Mouse (Mus musculus): ENCODE data around the gene Kank1. TPM values are rescaled to one million over a fixed set of nuclear protein-coding genes. Genes with fewer than 3 reads are reported as not detected.

The Kank1 gene
- polyA plus RNA-seq, 1 experiment from 2014 or later: 23.0 TPM

DNA sequence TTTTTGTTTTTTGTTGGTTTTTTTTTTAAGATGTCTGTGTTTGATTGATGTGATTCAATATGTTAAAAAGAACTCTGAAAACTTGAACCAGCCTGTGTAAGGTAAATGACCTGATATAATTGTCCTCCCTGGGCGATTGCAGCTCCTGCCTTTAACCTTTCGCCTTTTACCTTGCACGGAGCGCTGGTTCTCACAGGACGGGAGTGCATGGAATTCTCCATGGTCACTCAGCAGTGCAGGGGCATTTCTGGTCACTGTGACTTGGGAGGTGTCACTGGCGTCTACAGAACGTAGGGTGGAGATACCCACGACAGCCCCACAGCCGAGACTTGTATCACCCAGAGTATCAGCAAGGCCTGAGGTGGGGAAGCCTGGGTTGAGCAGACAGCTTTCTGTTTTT lies 34.8 kb downstream of the Kank1 start:
- WGBS: 40% methylated on average over 9 of the region's 9 CpGs
- Histone ChIP-seq H3K27ac (ENCODE audit: low read depth, low read length) (no peak overlapping the region), H3K4me1 (ENCODE audit: control insufficient read depth, insufficient read depth, low read length) (peaks cover 8% of the 10 kb centered on the region; the same call in 1 of the 2 replicates), H3K27me3 (ENCODE audit: control insufficient read depth, insufficient read depth, low read length) (no peaks in the 10 kb centered on the region), H3K9me3 (ENCODE audit: control insufficient read depth, low read length) (0 out of 2 replicates have a peak, but pooled peaks cover 3% of the 10 kb centered on the region), H3K4me3 (ENCODE audit: low read length) (no peak overlapping the region), H3K9ac (ENCODE audit: low read depth, low read length) (no peak overlapping the region), H3K36me3 (ENCODE audit: control insufficient read depth, insufficient read depth, low read length) (no peaks in the 10 kb centered on the region), H3K4me2 (replicated peaks; ENCODE audit: low read depth, low read length) (no peak overlapping the region)
- no peak for ATAC-seq (ENCODE audit: low FRiP score, low TSS enrichment)

DNA sequence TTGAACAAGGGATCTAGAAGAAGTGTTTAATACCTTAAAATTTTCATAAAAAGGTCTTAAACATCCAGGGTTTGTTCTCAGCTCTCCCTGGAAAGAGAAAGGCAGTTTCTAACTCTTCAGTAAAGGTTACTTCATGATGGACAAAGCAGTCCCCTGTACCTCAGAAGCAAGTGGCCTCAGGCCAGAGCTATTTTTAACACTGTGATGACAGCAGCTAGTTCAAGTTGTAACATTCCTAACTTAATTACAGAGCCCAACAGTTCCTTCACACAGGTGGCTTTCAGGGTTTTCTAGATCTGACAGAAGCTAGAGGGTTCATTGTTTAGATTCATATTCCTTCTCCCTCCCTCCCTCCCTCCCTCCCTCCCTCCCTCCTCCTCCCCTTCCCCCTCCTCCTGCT lies 36.4 kb downstream of the Kank1 start:
- Histone ChIP-seq H3K4me2 (replicated peaks; ENCODE audit: low read depth, low read length) (no peak overlapping the region), H3K36me3 (ENCODE audit: control insufficient read depth, insufficient read depth, low read length) (no peaks in the 10 kb centered on the region), H3K9ac (ENCODE audit: low read depth, low read length) (no peak overlapping the region), H3K27me3 (ENCODE audit: control insufficient read depth, insufficient read depth, low read length) (no peaks in the 10 kb centered on the region), H3K27ac (ENCODE audit: low read depth, low read length) (no peak overlapping the region), H3K9me3 (ENCODE audit: control insufficient read depth, low read length) (0 out of 2 replicates have a peak, but pooled peaks cover 3% of the 10 kb centered on the region), H3K4me1 (ENCODE audit: control insufficient read depth, insufficient read depth, low read length) (peaks cover 15% of the 10 kb centered on the region; the same call in 1 of the 2 replicates), H3K4me3 (ENCODE audit: low read length) (no peak overlapping the region)
- no peak for ATAC-seq (ENCODE audit: low FRiP score, low TSS enrichment)

DNA sequence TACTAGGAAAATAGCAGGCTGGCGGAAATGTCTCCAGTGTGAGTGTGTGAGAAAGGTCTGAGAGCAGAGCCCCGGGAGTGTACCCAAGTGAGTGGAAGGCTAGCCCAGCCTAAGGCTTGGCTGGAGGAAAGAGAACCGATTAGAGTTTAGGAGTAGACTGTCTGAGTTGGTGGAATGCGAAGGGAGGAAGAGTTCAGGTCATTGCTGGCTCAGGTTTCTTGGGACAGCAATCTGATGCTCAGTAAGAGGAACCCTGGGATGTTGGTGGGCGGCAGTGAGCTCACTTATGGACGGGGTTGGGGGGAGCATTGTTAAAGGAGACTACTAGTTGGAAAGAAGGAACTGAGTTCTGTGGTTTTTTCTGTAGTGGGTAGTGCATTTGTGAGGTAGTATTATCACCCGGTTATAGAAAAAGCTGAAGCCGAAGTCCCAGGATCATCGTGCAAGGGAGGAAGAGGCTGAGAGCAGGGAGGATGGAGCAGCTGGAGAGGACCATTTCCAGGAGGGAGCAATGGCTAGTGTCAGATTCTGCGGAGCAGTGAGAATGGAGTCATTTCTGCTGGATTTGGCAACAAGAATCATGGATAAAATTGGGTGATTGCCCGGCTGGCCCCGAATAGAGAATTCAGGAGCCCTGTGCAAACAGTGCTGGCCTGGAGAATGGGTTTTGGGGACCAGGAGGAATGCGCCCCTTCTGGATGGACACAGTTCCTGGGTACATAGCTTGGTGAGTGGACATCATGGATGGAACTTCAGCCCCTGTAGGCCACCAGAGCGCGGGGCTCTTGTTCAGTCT lies 40.0 kb downstream of the Kank1 start:
- Histone ChIP-seq H3K36me3 (ENCODE audit: control insufficient read depth, insufficient read depth, low read length) (no peaks in the 10 kb centered on the region), H3K4me1 (ENCODE audit: control insufficient read depth, insufficient read depth, low read length) (peaks cover 15% of the 10 kb centered on the region; the same call in 1 of the 2 replicates), H3K27me3 (ENCODE audit: control insufficient read depth, insufficient read depth, low read length) (no peaks in the 10 kb centered on the region), H3K9me3 (ENCODE audit: control insufficient read depth, low read length) (no peaks in the 10 kb centered on the region), H3K4me3 (ENCODE audit: low read length) (no peak overlapping the region), H3K27ac (ENCODE audit: low read depth, low read length) (no peak overlapping the region), H3K4me2 (replicated peaks; ENCODE audit: low read depth, low read length) (no peak overlapping the region), H3K9ac (ENCODE audit: low read depth, low read length) (no peak overlapping the region)
- ATAC-seq (ENCODE audit: low FRiP score, low TSS enrichment): peak; percentile 76; the same call in 1 of the 2 replicates
- 69% methylated on average over 15 of the region's 15 CpGs for WGBS

DNA sequence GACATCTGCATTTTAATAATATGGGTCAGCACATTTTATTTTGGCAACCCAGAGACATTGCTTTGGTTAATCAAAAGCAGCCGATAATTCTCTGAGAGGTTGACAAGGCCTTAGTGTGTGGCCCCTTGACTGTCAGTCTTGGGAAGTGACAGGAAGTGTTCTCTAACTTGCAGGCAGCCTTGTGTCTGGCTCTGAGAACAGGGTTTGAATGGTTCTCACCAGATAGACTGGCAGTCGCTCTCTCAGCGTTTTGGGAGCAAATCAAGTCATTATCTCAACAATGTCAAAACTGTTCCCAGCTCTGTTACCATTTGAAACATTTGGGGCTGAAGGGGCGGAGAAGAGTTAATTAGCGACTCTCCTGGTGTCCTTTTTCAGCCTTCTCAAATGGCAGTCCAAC lies 41.0 kb downstream of the Kank1 start:
- no peaks in the 10 kb centered on the region for H3K36me3 ChIP-seq (ENCODE audit: control insufficient read depth, insufficient read depth, low read length)
- H3K4me1 ChIP-seq (ENCODE audit: control insufficient read depth, insufficient read depth, low read length): peaks cover 13% of the 10 kb centered on the region; the same call in 1 of the 2 replicates
- no peaks in the 10 kb centered on the region for H3K27me3 ChIP-seq (ENCODE audit: control insufficient read depth, insufficient read depth, low read length)
- H3K27ac ChIP-seq (ENCODE audit: low read depth, low read length): no peak overlapping the region
- WGBS: 18% methylated on average over 5 of the region's 5 CpGs
- no peak overlapping the region for H3K9ac ChIP-seq (ENCODE audit: low read depth, low read length)
- H3K9me3 ChIP-seq (ENCODE audit: control insufficient read depth, low read length): no peaks in the 10 kb centered on the region
- no peak for ATAC-seq (ENCODE audit: low FRiP score, low TSS enrichment)
- H3K4me2 ChIP-seq (replicated peaks; ENCODE audit: low read depth, low read length): no peak overlapping the region
- no peak overlapping the region for H3K4me3 ChIP-seq (ENCODE audit: low read length)

DNA sequence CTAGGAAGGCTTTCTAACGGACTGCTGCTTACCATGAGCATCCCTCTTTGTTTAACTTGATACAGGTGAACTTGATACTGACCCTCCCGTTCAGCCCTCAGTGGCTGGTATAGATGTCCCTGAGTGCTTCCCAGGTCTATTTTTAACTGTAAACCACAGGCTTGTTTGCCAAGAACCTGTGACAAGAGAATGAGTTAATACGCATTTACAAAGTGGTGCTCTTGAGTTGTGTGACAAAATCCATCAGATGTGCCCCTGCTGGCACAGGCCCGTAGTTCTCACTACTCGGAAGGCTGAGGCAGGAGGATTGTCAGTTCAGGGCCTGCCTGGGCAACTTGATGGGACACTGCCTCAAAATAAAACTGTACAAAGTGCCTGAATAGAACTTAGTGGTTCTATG lies 42.8 kb downstream of the Kank1 start:
- ATAC-seq (ENCODE audit: low FRiP score, low TSS enrichment): no peak
- WGBS: 79% methylated on average over 5 of the region's 5 CpGs
- no peaks in the 10 kb centered on the region for H3K36me3 ChIP-seq (ENCODE audit: control insufficient read depth, insufficient read depth, low read length)
- no peak overlapping the region for H3K4me3 ChIP-seq (ENCODE audit: low read length)
- no peak overlapping the region for H3K27ac ChIP-seq (ENCODE audit: low read depth, low read length)
- peaks cover 13% of the 10 kb centered on the region; the same call in 1 of the 2 replicates for H3K4me1 ChIP-seq (ENCODE audit: control insufficient read depth, insufficient read depth, low read length)
- no peak overlapping the region for H3K4me2 ChIP-seq (replicated peaks; ENCODE audit: low read depth, low read length)
- H3K9me3 ChIP-seq (ENCODE audit: control insufficient read depth, low read length): no peaks in the 10 kb centered on the region
- no peaks in the 10 kb centered on the region for H3K27me3 ChIP-seq (ENCODE audit: control insufficient read depth, insufficient read depth, low read length)
- H3K9ac ChIP-seq (ENCODE audit: low read depth, low read length): no peak overlapping the region

DNA sequence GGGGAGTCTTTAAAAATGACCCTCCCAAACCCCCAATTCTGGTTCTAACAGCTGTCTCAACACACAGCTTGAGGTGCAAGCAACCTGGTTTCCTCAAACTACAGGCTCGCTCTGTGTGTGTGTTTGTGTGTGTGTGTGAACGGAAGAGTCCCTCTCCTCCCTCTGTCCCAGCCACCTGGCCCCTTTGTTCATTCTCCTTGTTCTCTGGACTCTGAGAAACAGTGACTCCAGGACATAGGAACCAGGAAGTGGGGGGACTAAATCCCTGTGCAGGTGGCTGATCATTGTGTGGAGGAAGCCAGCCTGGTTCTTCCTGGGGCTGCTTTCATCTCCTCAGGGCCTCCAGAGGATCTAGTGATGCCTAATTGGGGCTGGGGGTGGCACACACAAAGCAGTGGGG lies 46.9 kb downstream of the Kank1 start:
- H3K4me2 ChIP-seq (replicated peaks; ENCODE audit: low read depth, low read length): no peak overlapping the region
- 74% methylated on average over 2 of the region's 2 CpGs for WGBS
- no peaks in the 10 kb centered on the region for H3K36me3 ChIP-seq (ENCODE audit: control insufficient read depth, insufficient read depth, low read length)
- H3K9ac ChIP-seq (ENCODE audit: low read depth, low read length): no peak overlapping the region
- no peak overlapping the region for H3K4me3 ChIP-seq (ENCODE audit: low read length)
- no peaks in the 10 kb centered on the region for H3K27me3 ChIP-seq (ENCODE audit: control insufficient read depth, insufficient read depth, low read length)
- H3K4me1 ChIP-seq (ENCODE audit: control insufficient read depth, insufficient read depth, low read length): peaks cover 3% of the 10 kb centered on the region; the same call in 1 of the 2 replicates
- no peaks in the 10 kb centered on the region for H3K9me3 ChIP-seq (ENCODE audit: control insufficient read depth, low read length)
- H3K27ac ChIP-seq (ENCODE audit: low read depth, low read length): no peak overlapping the region
- ATAC-seq (ENCODE audit: low FRiP score, low TSS enrichment): no peak

DNA sequence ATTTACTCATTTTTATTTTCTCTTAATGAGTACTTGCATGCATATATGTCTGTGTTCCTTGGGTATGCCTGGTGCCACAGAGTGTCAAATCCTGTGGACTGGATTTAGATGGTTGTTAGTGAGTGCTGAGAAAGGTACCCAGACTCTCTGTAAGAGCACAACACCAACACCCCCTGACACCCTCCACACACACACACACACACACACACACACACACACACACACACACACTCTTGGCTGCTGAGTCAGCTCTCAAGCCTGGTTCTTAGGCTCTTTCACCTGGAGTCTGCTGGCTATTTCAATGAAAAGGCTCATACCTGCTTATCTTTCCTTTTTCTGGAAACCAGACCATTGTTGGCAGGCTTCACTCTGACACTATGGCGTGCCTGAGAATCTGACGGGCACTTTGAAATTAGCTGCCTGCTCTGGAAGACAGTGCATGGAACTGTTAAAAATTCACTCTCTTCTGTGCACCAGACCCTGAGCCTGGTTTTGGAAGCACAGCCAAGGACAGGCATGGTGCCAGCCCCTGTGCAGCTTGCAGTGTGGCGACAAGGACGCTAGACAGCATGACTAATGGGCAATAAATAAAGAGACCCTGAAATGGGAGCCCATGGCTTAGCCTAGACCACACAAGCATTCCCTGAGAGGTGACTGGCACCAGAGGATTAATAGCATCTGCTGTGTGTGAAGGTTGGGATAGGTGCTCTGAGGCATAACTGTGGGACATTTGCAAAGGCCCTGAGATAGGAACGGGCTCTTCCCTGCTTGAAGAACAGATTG lies 49.2 kb downstream of the Kank1 start:
- Histone ChIP-seq H3K9ac (ENCODE audit: low read depth, low read length) (no peak overlapping the region; the same call in 1 of the 2 replicates), H3K9me3 (ENCODE audit: control insufficient read depth, low read length) (no peaks in the 10 kb centered on the region), H3K27ac (ENCODE audit: low read depth, low read length) (no peak overlapping the region), H3K4me3 (ENCODE audit: low read length) (no peak overlapping the region), H3K4me2 (replicated peaks; ENCODE audit: low read depth, low read length) (no peak overlapping the region), H3K36me3 (ENCODE audit: control insufficient read depth, insufficient read depth, low read length) (no peaks in the 10 kb centered on the region), H3K27me3 (ENCODE audit: control insufficient read depth, insufficient read depth, low read length) (no peaks in the 10 kb centered on the region), H3K4me1 (ENCODE audit: control insufficient read depth, insufficient read depth, low read length) (peaks cover 3% of the 10 kb centered on the region; the same call in 1 of the 2 replicates)
- WGBS: 18% methylated on average over 5 of the region's 5 CpGs
- ATAC-seq (ENCODE audit: low FRiP score, low TSS enrichment): peak; percentile 95; the same call in 1 of the 2 replicates

DNA sequence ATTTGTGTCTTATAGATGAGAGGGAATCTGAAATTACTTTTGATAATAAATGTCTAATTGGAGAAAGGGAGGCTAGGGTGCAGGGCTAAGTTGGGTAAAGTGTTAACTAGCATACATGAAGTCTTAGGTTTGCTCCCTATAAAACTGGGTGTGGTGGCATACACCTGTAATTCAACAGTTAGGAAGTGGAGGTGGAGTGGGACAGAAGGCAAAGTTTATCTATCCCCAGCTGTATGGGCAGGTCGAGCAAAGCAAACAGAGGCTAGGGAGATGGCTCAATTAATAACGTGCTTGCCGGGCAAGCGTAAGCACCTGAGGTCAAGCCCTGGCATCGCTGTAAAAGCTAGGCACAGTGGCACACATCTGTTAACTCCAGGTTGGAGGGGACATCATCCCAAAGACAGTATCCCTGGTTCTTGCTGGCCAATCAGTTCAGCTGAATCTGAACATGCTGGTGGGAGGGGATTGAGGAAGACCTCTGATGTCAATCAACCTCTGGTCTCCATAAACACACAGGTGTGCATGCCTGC lies 54.3 kb downstream of the Kank1 start:
- no peaks in the 10 kb centered on the region for H3K27me3 ChIP-seq (ENCODE audit: control insufficient read depth, insufficient read depth, low read length)
- H3K4me2 ChIP-seq (replicated peaks; ENCODE audit: low read depth, low read length): no peak overlapping the region
- H3K4me1 ChIP-seq (ENCODE audit: control insufficient read depth, insufficient read depth, low read length): peaks cover 2% of the 10 kb centered on the region; the same call in 1 of the 2 replicates
- H3K9ac ChIP-seq (ENCODE audit: low read depth, low read length): no peak overlapping the region
- no peak for ATAC-seq (ENCODE audit: low FRiP score, low TSS enrichment)
- WGBS: 61% methylated on average over 5 of the region's 5 CpGs
- no peak overlapping the region for H3K27ac ChIP-seq (ENCODE audit: low read depth, low read length)
- H3K9me3 ChIP-seq (ENCODE audit: control insufficient read depth, low read length): no peaks in the 10 kb centered on the region
- no peak overlapping the region for H3K4me3 ChIP-seq (ENCODE audit: low read length)
- H3K36me3 ChIP-seq (ENCODE audit: control insufficient read depth, insufficient read depth, low read length): no peaks in the 10 kb centered on the region
